Mouse (Mus musculus) midbrain, embryonic 16.5 days (tissue): ENCODE results near the gene Dennd4a. TPM values are rescaled to one million over a fixed set of nuclear protein-coding genes. Genes with fewer than 3 reads are reported as not detected.

Experiments used
- ATAC-seq: fragments of 200-750 bp; cut with Nextera tagmentation; 2 replicates; pipeline ENCODE4 v1.8.0; 2017; ENCODE audit warnings: moderate TSS enrichment
- H3K27ac ChIP-seq: fragments of 300-500 bp; sonication (generic); 2 replicates; pipeline ENCODE4 v1.5.1; 2014; ENCODE audit warnings: mild to moderate bottlenecking, low read length, mixed read lengths
- H3K27me3 ChIP-seq: fragments of 300-500 bp; sonication (generic); 2 replicates; pipeline ENCODE4 v1.6.1; 2014; ENCODE audit warnings: low read depth, low read length, mixed read lengths; ENCODE audit not compliant: control insufficient read depth, insufficient read depth
- H3K36me3 ChIP-seq: fragments of 300-500 bp; sonication (generic); 2 replicates; pipeline ENCODE4 v1.6.1; 2014; ENCODE audit warnings: mild to moderate bottlenecking, low read length, moderate library complexity, mixed read lengths; ENCODE audit not compliant: control insufficient read depth, insufficient read depth
- H3K4me1 ChIP-seq: fragments of 300-500 bp; sonication (generic); 2 replicates; pipeline ENCODE4 v1.6.1; 2014; ENCODE audit warnings: mild to moderate bottlenecking, low read length, mixed read lengths; ENCODE audit not compliant: control insufficient read depth, insufficient read depth
- H3K4me2 ChIP-seq: fragments of 300-500 bp; sonication (generic); 2 replicates; pipeline ENCODE4 v1.6.1; 2014; ENCODE audit warnings: mild to moderate bottlenecking, low read length, mixed read lengths
- H3K4me3 ChIP-seq: fragments of 300-500 bp; sonication (generic); 2 replicates; pipeline ENCODE4 v1.5.1; 2014; ENCODE audit warnings: low read depth, mild to moderate bottlenecking, low read length, moderate library complexity, mixed read lengths
- H3K9ac ChIP-seq: fragments of 300-500 bp; sonication (generic); 2 replicates; pipeline ENCODE4 v1.6.1; 2014; ENCODE audit warnings: low read depth, low read length, mixed read lengths
- H3K9me3 ChIP-seq: fragments of 300-500 bp; sonication (generic); replicated peaks from 2 replicates; pipeline ENCODE4 v1.6.1; 2014; ENCODE audit warnings: mild to moderate bottlenecking, low read length, mixed read lengths; ENCODE audit not compliant: control insufficient read depth, poor library complexity, severe bottlenecking
- WGBS: fragments of 180-500 bp; shearing (Covaris S2); extraction: QIAGEN DNeasy Blood & Tissue Kit; methylation state at CpG from one replicate; pipeline ENCODE4 v1.1.7; 2014; 5-methylcytosine and 5-hydroxymethylcytosine counted together
- polyA plus RNA-seq: library from polyadenylated mRNA; unstranded; fragments of >200 nt; fragmentation: Nextera tagmentation; extraction: Ambion mirVana; gene quantifications from 2 replicates; pipeline ENCODE4 v1.2.1, GENCODE M21; 2015

Dennd4a gene
- polyA plus RNA-seq, 1 experiment from 2014 or later = 9.6 TPM

DNA sequence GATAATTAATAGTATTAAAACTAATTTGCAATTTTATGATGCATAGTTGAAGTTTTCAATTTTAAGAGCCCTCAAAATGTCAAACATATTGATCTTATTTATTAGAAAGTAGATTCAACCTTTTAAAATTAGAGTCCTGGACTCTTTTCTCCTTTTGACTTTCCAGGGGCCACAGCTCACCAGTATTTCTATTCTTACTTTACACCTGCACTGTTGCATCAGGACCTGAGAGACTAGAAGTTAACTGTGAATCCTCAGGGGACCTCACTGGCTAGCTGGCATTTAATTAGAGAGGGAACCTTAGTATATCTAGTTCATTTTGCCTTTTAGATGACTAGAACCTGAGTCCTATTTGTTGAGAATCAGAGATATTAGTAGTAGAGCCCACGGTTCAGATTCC lies 38.4 kb downstream of the Dennd4a start:
- H3K4me1 ChIP-seq = no peaks in the 10 kb centered on the region
- H3K9ac ChIP-seq = no peak overlapping the region
- no peak overlapping the region for H3K4me2 ChIP-seq
- no peaks in the 10 kb centered on the region for H3K27me3 ChIP-seq
- ATAC-seq = no peak
- H3K27ac ChIP-seq = no peak overlapping the region
- H3K9me3 ChIP-seq = no peaks in the 10 kb centered on the region
- no peak overlapping the region for H3K4me3 ChIP-seq
- H3K36me3 ChIP-seq = peaks cover 12% of the 10 kb centered on the region
- WGBS = 85% methylated on average over 1 of the region's 1 CpGs

DNA sequence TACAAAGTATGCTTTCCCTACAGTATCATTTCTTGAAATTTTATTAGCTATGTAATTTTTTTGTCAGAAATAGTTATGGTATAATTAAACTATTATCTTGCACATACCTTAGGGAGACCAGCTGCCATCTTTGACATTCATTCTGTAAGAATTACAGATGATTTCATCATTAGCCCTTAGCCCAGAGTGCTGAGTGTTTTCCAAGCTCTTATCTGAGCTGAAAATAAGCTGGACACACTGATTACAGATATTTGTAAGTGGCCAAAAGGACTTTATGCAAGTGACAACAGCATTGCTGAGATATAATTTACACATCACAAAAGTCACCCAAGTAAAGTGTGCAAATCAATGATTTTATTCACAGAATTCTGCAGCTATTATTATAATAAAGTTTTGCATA lies 48.9 kb downstream of the Dennd4a start:
- H3K9ac ChIP-seq = no peak overlapping the region
- no peak overlapping the region for H3K4me3 ChIP-seq
- H3K27me3 ChIP-seq = no peaks in the 10 kb centered on the region
- H3K4me2 ChIP-seq = no peak overlapping the region
- no peaks in the 10 kb centered on the region for H3K4me1 ChIP-seq
- H3K9me3 ChIP-seq = no peaks in the 10 kb centered on the region
- peaks cover 7% of the 10 kb centered on the region for H3K36me3 ChIP-seq
- no peak for ATAC-seq
- H3K27ac ChIP-seq = no peak overlapping the region

DNA sequence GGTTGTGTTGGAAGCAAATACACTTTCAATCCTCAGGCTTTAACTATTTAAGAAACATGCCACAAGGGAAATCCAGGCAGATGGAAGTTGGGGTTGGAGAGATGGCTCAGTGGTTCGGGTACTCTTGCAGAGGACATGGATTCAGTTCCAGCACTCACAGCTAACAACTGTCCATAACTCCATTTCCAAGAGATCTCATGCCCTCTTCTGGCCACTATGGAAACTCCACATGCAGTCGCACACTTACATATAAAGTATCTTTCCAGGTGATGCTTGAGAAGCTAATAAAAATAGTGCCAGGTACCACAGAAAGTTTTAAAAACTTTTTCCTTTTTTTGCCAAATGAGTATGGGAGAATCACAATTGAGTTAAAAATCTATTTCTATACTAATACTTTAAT lies 51.5 kb downstream of the Dennd4a start:
- Histone ChIP-seq H3K4me3 (no peak overlapping the region), H3K9ac (no peak overlapping the region), H3K27me3 (no peaks in the 10 kb centered on the region), H3K4me2 (no peak overlapping the region), H3K4me1 (no peaks in the 10 kb centered on the region), H3K9me3 (no peaks in the 10 kb centered on the region), H3K36me3 (peaks cover 12% of the 10 kb centered on the region), H3K27ac (no peak overlapping the region)
- WGBS = 78% methylated on average over 2 of the region's 2 CpGs
- ATAC-seq = no peak

- ATAC-seq = no peak
- Histone ChIP-seq H3K36me3 (0 out of 2 replicates have a peak, but pooled peaks cover 2% of the 10 kb centered on the region), H3K4me2 (no peak overlapping the region), H3K9ac (no peak overlapping the region), H3K27ac (no peak overlapping the region), H3K9me3 (no peaks in the 10 kb centered on the region), H3K4me3 (no peak overlapping the region), H3K4me1 (no peaks in the 10 kb centered on the region), H3K27me3 (no peaks in the 10 kb centered on the region)
- WGBS = 88% methylated on average over 5 of the region's 5 CpGs
Observed at GRCm38 (mm10) chr9:64886008-64886407, 74.9 kb downstream of the Dennd4a start.

GRCm38 (mm10) chr9:64896605-64897004 lies 85.5 kb downstream of the Dennd4a start:
- Histone ChIP-seq H3K27me3 (no peaks in the 10 kb centered on the region), H3K9me3 (no peaks in the 10 kb centered on the region), H3K27ac (no peak overlapping the region), H3K4me3 (no peak overlapping the region), H3K4me1 (no peaks in the 10 kb centered on the region), H3K36me3 (peaks cover 13% of the 10 kb centered on the region), H3K4me2 (no peak overlapping the region), H3K9ac (no peak overlapping the region)
- WGBS = 85% methylated on average over 10 of the region's 10 CpGs
- ATAC-seq = no peak

DNA sequence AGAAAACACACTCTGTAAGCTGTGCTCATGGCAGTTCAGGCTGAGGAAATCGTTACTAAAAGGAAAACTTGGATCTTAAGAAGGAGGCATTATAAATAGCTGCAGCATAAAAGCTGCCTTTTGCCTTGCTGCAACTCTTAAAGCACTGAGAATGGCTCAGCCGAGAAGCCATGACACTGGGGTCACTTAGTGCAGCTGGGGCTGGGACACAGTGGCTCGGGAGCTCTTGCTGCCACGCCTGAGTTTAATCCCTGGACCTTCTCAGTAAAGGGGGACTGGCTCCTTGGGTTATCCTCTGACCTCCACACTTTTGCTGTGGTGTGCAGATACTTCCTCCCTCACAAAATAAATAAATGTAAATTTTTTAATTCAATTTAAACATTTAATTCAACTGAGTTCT lies 91.7 kb downstream of the Dennd4a start:
- no peak overlapping the region for H3K9ac ChIP-seq
- no peak overlapping the region for H3K4me3 ChIP-seq
- H3K27ac ChIP-seq = no peak overlapping the region
- H3K36me3 ChIP-seq = peaks cover 5% of the 10 kb centered on the region
- no peaks in the 10 kb centered on the region for H3K4me1 ChIP-seq
- H3K4me2 ChIP-seq = no peak overlapping the region
- WGBS = 33% methylated on average over 4 of the region's 4 CpGs
- no peaks in the 10 kb centered on the region for H3K27me3 ChIP-seq
- no peaks in the 10 kb centered on the region for H3K9me3 ChIP-seq
- no peak for ATAC-seq

DNA sequence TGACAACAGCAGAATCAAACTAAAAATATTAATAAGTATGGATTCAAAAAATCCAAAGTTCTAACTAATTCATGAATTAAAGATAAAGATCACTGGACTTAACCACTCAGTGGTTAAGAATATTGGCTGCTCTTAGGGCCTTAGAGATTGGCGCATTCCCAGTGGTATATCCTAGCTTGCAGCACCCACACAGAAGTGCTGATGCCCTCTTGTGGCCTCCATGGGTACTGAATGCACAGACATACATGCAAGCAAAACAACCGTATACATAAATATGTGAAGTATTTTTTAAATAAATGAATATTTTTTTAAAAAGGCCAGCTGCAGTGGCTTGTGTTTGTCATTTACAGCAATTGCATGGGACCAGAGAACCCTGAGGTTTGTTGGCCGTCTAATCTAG lies 92.2 kb downstream of the Dennd4a start:
- Histone ChIP-seq H3K4me2 (no peak overlapping the region), H3K4me3 (no peak overlapping the region), H3K27me3 (no peaks in the 10 kb centered on the region), H3K9ac (no peak overlapping the region), H3K36me3 (peaks cover 3% of the 10 kb centered on the region), H3K4me1 (no peaks in the 10 kb centered on the region), H3K9me3 (no peaks in the 10 kb centered on the region), H3K27ac (no peak overlapping the region)
- ATAC-seq = no peak
- 64% methylated on average over 3 of the region's 3 CpGs for WGBS

DNA sequence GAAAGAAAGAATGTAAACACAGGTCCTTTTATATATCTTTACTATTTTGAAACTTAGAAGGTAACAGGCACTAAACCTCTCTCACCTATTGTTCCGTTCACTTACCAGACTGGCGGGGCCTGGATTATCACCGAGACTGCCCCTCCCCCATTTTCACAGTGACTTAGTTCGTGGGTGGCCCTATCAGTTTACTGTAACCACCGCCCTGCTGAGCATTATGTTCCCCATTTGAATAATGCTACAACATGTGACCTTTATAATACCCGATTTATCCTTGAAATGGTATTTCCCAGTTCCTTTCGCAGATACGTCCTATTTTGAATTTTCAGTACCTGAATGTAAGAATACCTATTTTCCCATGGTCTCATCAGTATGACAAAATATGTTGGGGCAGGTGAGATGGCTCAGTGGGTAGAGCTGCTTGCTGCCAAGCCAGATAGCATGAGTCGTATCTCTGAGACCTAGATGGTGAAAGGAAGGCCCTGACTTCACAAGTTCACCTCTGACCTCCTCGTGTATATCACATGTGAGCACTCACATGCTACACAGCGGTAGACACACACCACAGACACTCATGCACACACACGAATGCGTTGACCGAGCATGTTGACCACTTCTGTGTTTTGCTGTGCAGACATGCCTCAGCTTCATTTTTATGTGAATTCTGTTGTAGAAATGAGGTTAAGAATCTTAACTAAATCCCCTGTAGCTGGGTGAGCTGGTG lies 93.9 kb downstream of the Dennd4a start:
- Histone ChIP-seq H3K36me3 (peaks cover 3% of the 10 kb centered on the region), H3K9ac (no peak overlapping the region), H3K4me1 (no peaks in the 10 kb centered on the region), H3K4me3 (no peak overlapping the region), H3K27ac (no peak overlapping the region), H3K4me2 (no peak overlapping the region), H3K9me3 (no peaks in the 10 kb centered on the region), H3K27me3 (no peaks in the 10 kb centered on the region)
- WGBS = 91% methylated on average over 14 of the region's 14 CpGs
- no peak for ATAC-seq

DNA sequence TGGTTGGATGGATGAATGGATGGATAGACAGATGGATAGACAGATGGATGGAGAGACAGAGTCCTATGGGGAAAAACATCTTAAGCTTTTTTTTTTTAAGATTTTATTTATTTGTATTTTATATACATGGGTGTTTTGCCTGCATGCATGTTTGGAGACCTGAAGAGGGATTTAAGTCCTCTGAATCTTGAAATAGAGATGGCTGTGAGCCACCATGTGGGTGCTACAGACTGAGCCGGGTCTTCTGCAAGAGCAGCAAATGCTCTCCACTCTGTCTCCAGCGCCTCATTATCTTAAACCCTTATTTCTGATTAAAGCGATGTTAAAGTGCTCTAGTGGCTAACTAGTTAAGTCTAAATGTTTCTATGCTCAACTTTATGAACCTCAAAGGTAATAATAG lies 96.3 kb downstream of the Dennd4a start:
- Histone ChIP-seq H3K27me3 (no peaks in the 10 kb centered on the region), H3K4me2 (no peak overlapping the region), H3K36me3 (peaks cover 9% of the 10 kb centered on the region), H3K9me3 (no peaks in the 10 kb centered on the region), H3K4me1 (no peaks in the 10 kb centered on the region), H3K9ac (no peak overlapping the region), H3K27ac (no peak overlapping the region), H3K4me3 (no peak overlapping the region)
- WGBS = 89% methylated on average over 3 of the region's 3 CpGs
- ATAC-seq = no peak
